Mouse (Mus musculus) midbrain, embryonic 14.5 days (tissue): ENCODE measurements around the gene Ltb4r2. TPM values are rescaled to one million over a fixed set of nuclear protein-coding genes. Genes with fewer than 3 reads are reported as not detected.

Experiments used
- ATAC-seq: fragments of 200-750 bp; cut with Nextera tagmentation; 2 replicates; pipeline ENCODE4 v1.8.0; 2017; ENCODE audit warnings: moderate number of reproducible peaks, moderate library complexity; ENCODE audit not compliant: low FRiP score, low TSS enrichment
- DNase-seq: peaks from one replicate; pipeline ENCODE4 v3.0.0-alpha.2; 2015
- H3K27ac ChIP-seq: fragments of 300-500 bp; sonication (generic); replicated peaks from 2 replicates; pipeline ENCODE4 v1.5.1; 2014; ENCODE audit warnings: mild to moderate bottlenecking, low read depth, low read length, moderate library complexity
- H3K27me3 ChIP-seq: fragments of 300-500 bp; sonication (generic); 2 replicates; pipeline ENCODE4 v1.6.1; 2014; ENCODE audit warnings: low read length, control low read depth, mixed read lengths; ENCODE audit not compliant: control insufficient read depth, insufficient read depth
- H3K36me3 ChIP-seq: fragments of 300-500 bp; sonication (generic); 2 replicates; pipeline ENCODE4 v1.6.1; 2014; ENCODE audit warnings: low read length, control low read depth; ENCODE audit not compliant: control insufficient read depth, insufficient read depth
- H3K4me1 ChIP-seq: fragments of 300-500 bp; sonication (generic); 2 replicates; pipeline ENCODE4 v1.6.1; 2014; ENCODE audit warnings: mild to moderate bottlenecking, antibody characterized with exemption, low read length, control low read depth; ENCODE audit not compliant: control insufficient read depth, insufficient read depth
- H3K4me2 ChIP-seq: fragments of 300-500 bp; sonication (generic); 2 replicates; pipeline ENCODE4 v1.6.1; 2014; ENCODE audit warnings: mild to moderate bottlenecking, low read length, moderate library complexity
- H3K4me3 ChIP-seq: fragments of 300-500 bp; sonication (generic); replicated peaks from 2 replicates; pipeline ENCODE4 v1.5.1; 2014; ENCODE audit warnings: low read depth, low read length
- H3K9ac ChIP-seq: fragments of 300-500 bp; sonication (generic); replicated peaks from 2 replicates; pipeline ENCODE4 v1.6.1; 2014; ENCODE audit warnings: mild to moderate bottlenecking, low read length, moderate library complexity
- H3K9me3 ChIP-seq: fragments of 300-500 bp; sonication (generic); 2 replicates; pipeline ENCODE4 v1.6.1; 2016; ENCODE audit warnings: low read length, control low read depth, mixed read lengths; ENCODE audit not compliant: control insufficient read depth
- WGBS: fragments of 180-500 bp; shearing (Covaris S2); extraction: QIAGEN DNeasy Blood & Tissue Kit; methylation state at CpG from one replicate; pipeline ENCODE4 v1.1.7; 2014; 5-methylcytosine and 5-hydroxymethylcytosine counted together
- polyA plus RNA-seq: library from polyadenylated mRNA; unstranded; fragments of >200 nt; fragmentation: Nextera tagmentation; extraction: Ambion mirVana; gene quantifications from 2 replicates; pipeline ENCODE4 v1.2.1, GENCODE M21; 2014

Gene Ltb4r2
- polyA plus RNA-seq, 1 experiment from 2014 or later = 0.32 TPM

- H3K4me2 ChIP-seq = peak overlapping the region; percentile 74
- 15% methylated on average over 52 of the region's 52 CpGs for WGBS
- no peaks in the 10 kb centered on the region for H3K9me3 ChIP-seq
- peak; percentile 47; the same call in 1 of the 2 replicates for ATAC-seq
- no peaks in the 10 kb centered on the region for H3K36me3 ChIP-seq
- peak overlapping the region; percentile 61 for H3K9ac ChIP-seq
- peak overlapping the region; percentile 39 for H3K4me3 ChIP-seq
- no peaks in the 10 kb centered on the region for H3K4me1 ChIP-seq
- peak; percentile 79 for DNase-seq
- no peak overlapping the region for H3K27ac ChIP-seq
- H3K27me3 ChIP-seq = peaks cover 54% of the 10 kb centered on the region
Measured at GRCm38 (mm10) chr14:55767519-55768414, 6.5 kb downstream of the Ltb4r2 start.

GRCm38 (mm10) chr14:55768555-55768954 is 7.3 kb downstream of the Ltb4r2 start:
- Histone ChIP-seq H3K4me2 (no peak overlapping the region), H3K4me1 (no peaks in the 10 kb centered on the region), H3K27me3 (peaks cover 47% of the 10 kb centered on the region), H3K27ac (no peak overlapping the region), H3K9me3 (no peaks in the 10 kb centered on the region), H3K36me3 (no peaks in the 10 kb centered on the region), H3K9ac (no peak overlapping the region), H3K4me3 (no peak overlapping the region)
- ATAC-seq (no peak), DNase-seq (no peak)
- 90% methylated on average over 6 of the region's 6 CpGs for WGBS

- H3K36me3 ChIP-seq = no peaks in the 10 kb centered on the region
- no peak overlapping the region for H3K9ac ChIP-seq
- ATAC-seq (no peak), DNase-seq (no peak)
- WGBS = 72% methylated on average over 16 of the region's 16 CpGs
- H3K4me1 ChIP-seq = no peaks in the 10 kb centered on the region
- H3K27ac ChIP-seq = no peak overlapping the region
- peaks cover 42% of the 10 kb centered on the region for H3K27me3 ChIP-seq
- no peak overlapping the region for H3K4me2 ChIP-seq
- H3K4me3 ChIP-seq = no peak overlapping the region
- no peaks in the 10 kb centered on the region for H3K9me3 ChIP-seq
Measured at GRCm38 (mm10) chr14:55769087-55769703, 8.0 kb downstream of the Ltb4r2 start.

DNA sequence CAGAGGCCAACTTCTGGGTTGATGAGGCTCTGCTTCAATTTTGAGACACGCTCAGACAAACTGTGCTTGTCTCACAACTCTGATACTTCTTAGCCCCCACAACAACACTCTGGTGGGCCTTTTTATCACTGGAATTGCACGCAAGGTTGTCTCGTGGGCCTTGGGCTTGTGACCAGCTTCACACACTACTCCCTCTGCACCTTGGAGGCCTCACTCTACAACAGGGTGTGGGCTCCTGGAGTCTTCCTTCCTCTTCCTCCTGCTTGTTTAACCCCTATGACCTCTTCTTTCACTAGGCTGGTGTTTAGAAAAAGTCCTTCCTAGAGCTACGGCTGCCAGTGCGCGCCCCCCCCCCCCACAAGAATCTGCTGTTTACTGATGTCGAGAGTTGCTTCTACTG is 15.5 kb downstream of the Ltb4r2 start:
- H3K27ac ChIP-seq = no peak overlapping the region
- peaks cover 6% of the 10 kb centered on the region for H3K27me3 ChIP-seq
- no peak overlapping the region for H3K4me3 ChIP-seq
- no peaks in the 10 kb centered on the region for H3K4me1 ChIP-seq
- no peaks in the 10 kb centered on the region for H3K36me3 ChIP-seq
- H3K4me2 ChIP-seq = no peak overlapping the region
- 78% methylated on average over 7 of the region's 7 CpGs for WGBS
- H3K9ac ChIP-seq = no peak overlapping the region
- DNase-seq (no peak), ATAC-seq (no peak)
- H3K9me3 ChIP-seq = no peaks in the 10 kb centered on the region

- no peaks in the 10 kb centered on the region for H3K4me1 ChIP-seq
- H3K27me3 ChIP-seq = peaks cover 10% of the 10 kb centered on the region
- 49% methylated on average over 3 of the region's 3 CpGs for WGBS
- H3K9ac ChIP-seq = no peak overlapping the region
- no peak for ATAC-seq
- H3K9me3 ChIP-seq = no peaks in the 10 kb centered on the region
- DNase-seq = no peak
- H3K4me2 ChIP-seq = no peak overlapping the region
- H3K36me3 ChIP-seq = no peaks in the 10 kb centered on the region
- no peak overlapping the region for H3K27ac ChIP-seq
- H3K4me3 ChIP-seq = no peak overlapping the region
Measured at GRCm38 (mm10) chr14:55777176-55777575, 15.9 kb downstream of the Ltb4r2 start.

DNA sequence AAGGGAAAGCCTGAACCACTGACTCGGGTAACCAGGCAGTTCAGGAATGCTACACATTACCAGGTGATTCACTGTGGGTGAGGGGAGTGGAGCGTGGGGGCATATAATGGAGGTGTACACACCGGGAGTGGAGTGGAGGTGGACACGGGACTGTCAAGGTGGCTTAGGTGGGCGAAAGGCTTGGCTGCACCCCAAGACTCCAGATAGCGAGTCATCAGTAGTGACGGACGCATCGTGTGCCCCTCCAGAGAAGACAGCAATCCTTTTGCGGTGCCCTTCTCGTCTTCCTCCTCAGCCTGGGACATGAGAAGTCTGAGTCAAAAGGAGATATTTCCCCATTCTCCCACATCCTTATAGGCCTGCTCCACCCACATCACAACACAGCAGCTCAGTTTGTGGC is 16.6 kb downstream of the Ltb4r2 start:
- no peak for DNase-seq
- ATAC-seq = no peak
- WGBS = 90% methylated on average over 11 of the region's 11 CpGs

DNA sequence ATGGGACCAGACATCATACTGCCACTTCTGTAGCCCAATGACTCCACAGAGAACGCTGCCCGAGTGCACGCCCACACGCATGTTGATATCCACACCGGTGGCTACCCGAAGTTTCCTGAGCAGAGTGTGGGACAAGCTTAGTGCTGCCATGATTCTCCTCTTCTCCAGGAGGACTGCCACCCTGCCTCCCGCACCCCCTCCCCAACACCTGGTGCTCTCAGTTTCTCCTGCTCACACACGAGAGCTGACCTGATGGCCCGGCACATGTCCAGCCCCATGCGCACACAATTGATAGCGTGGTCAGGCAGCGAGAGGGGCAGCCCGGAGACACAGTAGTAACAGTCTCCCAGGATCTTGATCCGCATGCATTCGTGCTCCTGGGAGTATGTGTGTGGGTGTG is 17.5 kb downstream of the Ltb4r2 start:
- Histone ChIP-seq H3K9ac (no peak overlapping the region), H3K36me3 (no peaks in the 10 kb centered on the region), H3K4me1 (peaks cover 4% of the 10 kb centered on the region; the same call in 1 of the 2 replicates), H3K27me3 (peaks cover 26% of the 10 kb centered on the region), H3K9me3 (no peaks in the 10 kb centered on the region), H3K4me3 (no peak overlapping the region), H3K4me2 (no peak overlapping the region), H3K27ac (no peak overlapping the region)
- DNase-seq (no peak), ATAC-seq (no peak)
- 87% methylated on average over 15 of the region's 15 CpGs for WGBS

More for the DNA sequence above, 16.6 kb downstream of the Ltb4r2 start:
- H3K4me2 ChIP-seq = no peak overlapping the region
- H3K27me3 ChIP-seq = peaks cover 17% of the 10 kb centered on the region
- H3K4me1 ChIP-seq = no peaks in the 10 kb centered on the region
- H3K9ac ChIP-seq = no peak overlapping the region
- H3K36me3 ChIP-seq = no peaks in the 10 kb centered on the region
- no peak overlapping the region for H3K27ac ChIP-seq
- H3K4me3 ChIP-seq = no peak overlapping the region
- H3K9me3 ChIP-seq = no peaks in the 10 kb centered on the region

DNA sequence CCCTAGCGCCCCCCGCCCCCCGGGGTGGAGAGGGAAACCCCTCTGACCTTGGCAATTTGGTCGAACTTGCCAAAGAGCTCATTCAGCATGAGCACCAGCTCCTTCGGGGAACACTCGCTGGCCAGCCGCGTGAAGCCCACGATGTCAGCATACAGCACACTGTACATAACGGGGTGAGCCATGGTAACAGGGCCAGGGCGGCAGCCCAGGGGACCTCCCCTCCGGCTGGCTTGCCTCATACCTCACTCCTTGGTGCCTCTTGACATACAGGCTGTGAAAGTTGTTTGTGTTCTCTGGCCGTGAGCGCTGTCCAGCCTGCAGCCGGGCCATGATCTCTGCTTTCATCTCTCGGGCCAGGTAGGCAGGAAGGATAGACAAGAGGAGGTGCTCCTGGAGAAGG is 18.4 kb downstream of the Ltb4r2 start:
- H3K9me3 ChIP-seq = no peaks in the 10 kb centered on the region
- H3K4me2 ChIP-seq = no peak overlapping the region
- H3K4me1 ChIP-seq = peaks cover 4% of the 10 kb centered on the region; the same call in 1 of the 2 replicates
- H3K9ac ChIP-seq = no peak overlapping the region
- no peaks in the 10 kb centered on the region for H3K36me3 ChIP-seq
- 68% methylated on average over 16 of the region's 16 CpGs for WGBS
- no peak overlapping the region for H3K4me3 ChIP-seq
- no peak for ATAC-seq
- no peak overlapping the region for H3K27ac ChIP-seq
- peaks cover 35% of the 10 kb centered on the region for H3K27me3 ChIP-seq
- DNase-seq = no peak
